Mouse (Mus musculus) liver, adult 2 months (tissue): ENCODE results near the gene Tsnax. TPM values are rescaled to one million over a fixed set of nuclear protein-coding genes. Genes with fewer than 3 reads are reported as not detected.
A peak's percentile ranks its signal among the peaks of the same experiment; 100 is the strongest.

Experiments
- DNase-seq: peaks from one replicate; pipeline ENCODE4 v3.0.0-alpha.2; 2011; ENCODE audit warnings: low read depth, low spot score; ENCODE audit errors: extremely low read depth
- H3K27ac ChIP-seq: fragments of 200-500 bp; replicated peaks from 2 replicates; pipeline ENCODE4 v1.5.1; 2012; ENCODE audit warnings: low read depth, mild to moderate bottlenecking, control low read depth, inconsistent platforms, low read length; ENCODE audit not compliant: insufficient read depth
- H3K27me3 ChIP-seq: fragments of 200-500 bp; 2 replicates; pipeline ENCODE4 v1.6.1; 2012; ENCODE audit warnings: mild to moderate bottlenecking, moderate library complexity, low read length, inconsistent platforms; ENCODE audit not compliant: control insufficient read depth, insufficient read depth
- H3K36me3 ChIP-seq: fragments of 200-500 bp; 2 replicates; pipeline ENCODE4 v1.6.1; 2012; ENCODE audit warnings: low read length, inconsistent platforms; ENCODE audit not compliant: control insufficient read depth, insufficient read depth
- H3K4me1 ChIP-seq: fragments of 200-500 bp; 2 replicates; pipeline ENCODE4 v1.6.1; 2011; ENCODE audit warnings: low read length; ENCODE audit not compliant: control insufficient read depth, insufficient read depth
- H3K4me3 ChIP-seq: fragments of 200-500 bp; 2 replicates; pipeline ENCODE4 v1.5.1; 2011; ENCODE audit warnings: low read depth, mild to moderate bottlenecking, control low read depth, low read length, moderate library complexity; ENCODE audit not compliant: insufficient read depth
- H3K79me2 ChIP-seq: fragments of 200-500 bp; 2 replicates; pipeline ENCODE4 v1.6.1; 2012; ENCODE audit warnings: inconsistent platforms, mild to moderate bottlenecking, low read length, moderate library complexity; ENCODE audit not compliant: control insufficient read depth, insufficient read depth
- H3K9ac ChIP-seq: fragments of 200-500 bp; 2 replicates; pipeline ENCODE4 v1.6.1; 2012; ENCODE audit warnings: low read depth, mild to moderate bottlenecking, control low read depth, inconsistent platforms, low read length
- CTCF ChIP-seq: fragments of 200-500 bp; IDR thresholded peaks from 2 replicates; pipeline ENCODE4 v1.5.1; 2011; ENCODE audit warnings: low read depth, low read length, control low read depth
- POLR2A ChIP-seq: fragments of 200-500 bp; IDR thresholded peaks from 2 replicates; pipeline ENCODE4 v1.6.1; 2011; ENCODE audit warnings: low read length, control low read depth; ENCODE audit not compliant: insufficient read depth; ENCODE audit errors: extremely low read depth
- WGBS: fragments of 180-500 bp; shearing (Covaris S2); methylation state at CpG from one replicate; pipeline ENCODE4 v1.1.7; 2018; 5-methylcytosine and 5-hydroxymethylcytosine counted together
- polyA plus RNA-seq: library from polyadenylated mRNA; depleted of rRNA; stranded (reverse); fragments of >200 nt; gene quantifications from 2 replicates; pipeline ENCODE4 v1.2.3, GENCODE M21; 2012
- total RNA-seq: library from RNA; depleted of rRNA; stranded (reverse); fragments of >200 nt; gene quantifications from 2 replicates; pipeline ENCODE4 v1.2.3, GENCODE M21; 2014

Tsnax gene
- total and polyA plus RNA-seq, 2 experiments = 17.9 to 21.6 TPM

DNA sequence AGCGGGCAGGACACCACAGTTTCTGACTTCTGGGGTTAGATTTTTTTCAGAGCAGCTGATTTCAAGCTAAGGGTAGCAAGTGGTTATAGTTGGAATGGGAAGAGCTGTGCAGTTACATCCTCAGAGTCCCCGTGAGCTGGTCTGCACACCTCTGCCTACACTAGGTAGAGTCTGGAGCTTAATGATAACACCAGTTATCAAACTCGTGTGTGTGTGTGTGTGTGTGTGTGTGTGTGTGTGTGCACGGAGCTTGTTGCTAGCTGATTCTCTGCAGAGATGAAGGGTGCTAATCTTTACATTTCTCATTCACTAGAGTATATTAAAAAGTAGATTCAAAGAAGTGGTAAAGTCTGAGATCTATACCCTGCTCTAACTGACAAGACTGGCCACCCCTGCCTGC lies 38.5 kb upstream of the Tsnax start:
- 73% methylated on average over 4 of the region's 4 CpGs for WGBS
- no peak overlapping the region for H3K4me3 ChIP-seq
- H3K36me3 ChIP-seq = no peaks in the 10 kb centered on the region
- no peak overlapping the region for H3K9ac ChIP-seq
- DNase-seq = no peak
- no peak overlapping the region for H3K27ac ChIP-seq
- no peaks in the 10 kb centered on the region for H3K27me3 ChIP-seq
- TF ChIP-seq POLR2A = no peak
- no peak for TF ChIP-seq CTCF
- H3K79me2 ChIP-seq = no peaks in the 10 kb centered on the region
- no peaks in the 10 kb centered on the region; the same call in 1 of the 2 replicates for H3K4me1 ChIP-seq

DNA sequence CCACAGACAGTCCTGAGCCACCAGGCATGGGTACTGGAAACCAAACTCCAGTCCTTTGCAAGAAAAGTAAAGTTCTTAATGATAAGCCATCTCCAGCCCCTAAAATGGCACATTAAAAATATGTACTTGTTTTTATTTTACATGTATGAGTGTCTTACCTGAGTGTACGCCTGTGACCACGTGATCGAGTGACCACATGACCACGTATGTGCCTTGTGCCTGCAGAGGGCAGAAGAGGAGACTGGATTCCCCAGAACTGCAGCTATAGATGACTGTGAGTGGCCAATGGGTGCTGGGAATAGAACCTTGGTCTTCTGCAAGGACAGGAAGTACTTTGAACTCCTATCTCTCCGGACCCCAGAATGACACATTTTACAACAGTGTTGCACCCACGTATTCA lies 36.6 kb upstream of the Tsnax start:
- H3K9ac ChIP-seq = no peak overlapping the region
- no peaks in the 10 kb centered on the region for H3K27me3 ChIP-seq
- TF ChIP-seq CTCF (no peak), POLR2A (no peak)
- no peaks in the 10 kb centered on the region; the same call in 1 of the 2 replicates for H3K4me1 ChIP-seq
- H3K27ac ChIP-seq = no peak overlapping the region
- 91% methylated on average over 6 of the region's 6 CpGs for WGBS
- H3K79me2 ChIP-seq = no peaks in the 10 kb centered on the region
- H3K4me3 ChIP-seq = no peak overlapping the region
- H3K36me3 ChIP-seq = no peaks in the 10 kb centered on the region
- no peak for DNase-seq

DNA sequence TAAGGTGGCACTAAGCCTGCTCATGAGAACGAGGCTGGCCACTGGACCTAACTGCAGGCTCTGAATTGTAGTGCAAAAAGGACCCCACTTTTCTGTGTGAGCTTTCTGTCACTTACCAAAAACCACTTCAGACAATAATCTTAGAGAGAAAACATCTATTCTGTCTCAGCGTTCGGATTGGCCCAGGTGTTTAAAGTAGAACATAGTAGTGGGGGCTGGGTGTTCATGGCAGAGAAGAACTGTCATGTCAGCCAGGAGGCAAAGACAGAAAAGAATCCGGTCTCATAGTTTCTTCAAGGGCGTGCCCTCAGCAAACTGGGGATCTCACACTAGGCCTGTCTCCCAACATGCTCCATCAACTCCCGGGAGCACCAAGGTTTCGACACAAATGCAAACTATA lies 34.8 kb upstream of the Tsnax start:
- no peaks in the 10 kb centered on the region for H3K79me2 ChIP-seq
- no peaks in the 10 kb centered on the region for H3K27me3 ChIP-seq
- no peak overlapping the region for H3K4me3 ChIP-seq
- no peak overlapping the region for H3K27ac ChIP-seq
- 87% methylated on average over 7 of the region's 7 CpGs for WGBS
- H3K9ac ChIP-seq = no peak overlapping the region
- no peak for DNase-seq
- H3K36me3 ChIP-seq = no peaks in the 10 kb centered on the region
- no peak for TF ChIP-seq CTCF
- TF ChIP-seq POLR2A = no peak
- no peaks in the 10 kb centered on the region; the same call in 1 of the 2 replicates for H3K4me1 ChIP-seq

DNA sequence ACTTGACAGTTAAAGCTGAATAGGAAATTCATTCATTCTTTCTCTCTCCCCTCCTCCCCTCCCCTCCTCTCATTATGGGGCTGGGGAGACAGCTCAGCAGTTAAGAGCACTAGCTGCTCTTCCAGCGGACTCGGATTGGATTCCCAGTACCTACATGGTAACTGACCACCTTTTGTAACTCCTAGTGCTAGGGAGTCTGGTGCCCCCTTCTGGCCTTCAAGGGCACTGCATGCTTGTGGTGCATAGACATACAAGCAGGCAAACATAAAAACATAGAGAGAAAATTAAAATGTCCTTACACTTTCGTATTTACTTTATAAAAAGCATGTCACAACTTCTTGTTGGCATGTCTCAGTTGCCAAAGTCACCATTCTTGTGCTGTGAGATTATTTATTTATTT lies 32.8 kb upstream of the Tsnax start:
- TF ChIP-seq CTCF (peak; percentile 31; the same call in 1 of the 2 replicates), POLR2A (no peak)

DNA sequence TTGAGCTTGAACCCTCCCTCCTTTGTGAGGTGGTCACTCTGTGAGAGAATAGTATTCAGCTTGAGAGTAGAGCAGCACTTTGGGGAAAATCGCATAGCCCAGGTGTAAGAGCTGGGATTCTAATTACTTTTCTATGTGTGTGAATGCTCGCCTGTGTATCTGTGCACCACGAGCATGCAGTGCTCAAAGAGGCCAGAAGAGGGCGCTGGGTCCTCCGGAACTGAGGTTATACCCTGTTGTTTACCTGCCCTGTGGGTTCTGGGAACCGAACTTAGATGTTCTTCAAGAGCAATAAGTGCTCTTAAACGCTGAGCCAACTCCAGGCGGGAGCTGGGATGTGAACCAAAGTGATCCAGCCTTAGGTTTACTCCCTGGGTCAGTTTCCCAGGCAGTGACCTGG lies 32.0 kb upstream of the Tsnax start:
- no peak overlapping the region for H3K9ac ChIP-seq
- no peaks in the 10 kb centered on the region for H3K4me1 ChIP-seq
- no peaks in the 10 kb centered on the region for H3K27me3 ChIP-seq
- no peak overlapping the region for H3K4me3 ChIP-seq
- no peak for DNase-seq
- no peaks in the 10 kb centered on the region for H3K36me3 ChIP-seq
- TF ChIP-seq POLR2A = no peak
- TF ChIP-seq CTCF = no peak; the same call in 1 of the 2 replicates
- H3K27ac ChIP-seq = no peak overlapping the region
- WGBS = 86% methylated on average over 8 of the region's 8 CpGs
- H3K79me2 ChIP-seq = no peaks in the 10 kb centered on the region

More for the DNA sequence above, 32.8 kb upstream of the Tsnax start:
- no peak for DNase-seq
- Histone ChIP-seq H3K9ac (no peak overlapping the region), H3K79me2 (no peaks in the 10 kb centered on the region), H3K27me3 (no peaks in the 10 kb centered on the region), H3K27ac (no peak overlapping the region), H3K4me1 (no peaks in the 10 kb centered on the region), H3K4me3 (no peak overlapping the region), H3K36me3 (no peaks in the 10 kb centered on the region)
- 96% methylated on average over 3 of the region's 3 CpGs for WGBS

DNA sequence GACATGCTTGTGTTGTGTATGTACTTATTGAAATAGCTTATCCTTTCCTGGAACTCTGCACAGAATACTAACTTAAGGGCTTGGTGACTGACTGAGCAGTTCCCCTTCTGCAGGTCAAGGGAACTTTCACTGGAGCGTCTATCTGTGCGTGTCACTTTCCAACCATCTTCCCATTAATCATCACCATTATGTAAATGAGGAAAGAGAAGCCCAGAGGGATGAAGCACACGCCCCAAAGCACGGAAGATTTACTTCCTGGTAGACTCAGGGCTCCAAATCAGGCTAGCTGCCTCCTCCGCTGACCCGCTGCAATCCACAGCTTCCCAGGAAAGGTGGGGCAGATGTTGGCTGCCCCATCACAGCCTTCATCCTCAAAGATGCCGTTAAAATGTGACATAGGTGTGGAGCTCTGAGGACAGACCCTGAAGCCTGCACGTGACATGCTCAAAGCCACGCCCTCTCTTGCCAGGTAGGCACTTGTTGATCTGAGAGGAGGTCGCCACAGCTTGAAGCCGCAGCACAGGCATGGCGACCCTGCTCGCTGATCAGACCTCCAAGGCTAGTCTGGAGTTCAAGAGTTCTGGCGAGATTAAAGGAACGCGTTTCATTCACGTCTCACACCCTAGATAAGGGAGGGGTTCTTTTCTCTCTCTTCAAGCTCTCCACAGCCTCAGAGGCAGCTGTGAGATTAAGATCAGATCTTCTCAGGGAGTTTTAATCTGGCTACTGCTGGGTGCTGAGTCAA lies 21.7 kb upstream of the Tsnax start:
- H3K27me3 ChIP-seq = peaks cover 2% of the 10 kb centered on the region; the same call in 1 of the 2 replicates

More for the DNA sequence above, 21.7 kb upstream of the Tsnax start:
- WGBS = 20% methylated on average over 17 of the region's 17 CpGs
- H3K4me3 ChIP-seq = no peak overlapping the region
- H3K27ac ChIP-seq = no peak overlapping the region
- no peak overlapping the region for H3K9ac ChIP-seq
- no peak for DNase-seq
- TF ChIP-seq POLR2A (no peak), CTCF (no peak)
- no peaks in the 10 kb centered on the region for H3K36me3 ChIP-seq
- no peaks in the 10 kb centered on the region; the same call in 1 of the 2 replicates for H3K4me1 ChIP-seq
- H3K79me2 ChIP-seq = no peaks in the 10 kb centered on the region
